Mouse (Mus musculus) lung, adult 2 months (tissue): ENCODE measurements around the gene Ascc2. TPM values are rescaled to one million over a fixed set of nuclear protein-coding genes. Genes with fewer than 3 reads are reported as not detected.

Source experiments
- DNase-seq: peaks from one replicate; pipeline ENCODE4 v3.0.0; 2022
- H3K4me1 ChIP-seq: fragments of 200-500 bp; 2 replicates; pipeline ENCODE4 v1.6.1; 2011; ENCODE audit warnings: low read length; ENCODE audit not compliant: control insufficient read depth, insufficient read depth
- H3K4me3 ChIP-seq: fragments of 200-500 bp; replicated peaks from 2 replicates; pipeline ENCODE3; 2011; ENCODE audit warnings: low read depth, mild to moderate bottlenecking, control low read depth, low read length; ENCODE audit errors: extremely low read depth
- CTCF ChIP-seq: fragments of 200-500 bp; IDR thresholded peaks from 2 replicates; pipeline ENCODE4 v1.5.1; 2011; ENCODE audit warnings: mild to moderate bottlenecking, low read length, control low read depth; ENCODE audit not compliant: insufficient read depth
- POLR2A ChIP-seq: fragments of 200-500 bp; IDR thresholded peaks from 2 replicates; pipeline ENCODE4 v1.6.1; 2011; ENCODE audit warnings: low read depth, mild to moderate bottlenecking, control low read depth, low read length, borderline replicate concordance; ENCODE audit errors: extremely low read depth
- WGBS: fragments of 180-500 bp; shearing (Covaris S2); methylation state at CpG from one replicate; pipeline ENCODE4 v1.1.7; 2018; 5-methylcytosine and 5-hydroxymethylcytosine counted together
- polyA plus RNA-seq: library from polyadenylated mRNA; depleted of rRNA; stranded (reverse); fragments of >200 nt; gene quantifications from 2 replicates; pipeline ENCODE4 v1.2.3, GENCODE M21; 2012

The Ascc2 gene
- polyA plus RNA-seq, 1 experiment: 34.0 TPM

- H3K4me3 ChIP-seq: no peak overlapping the region
- no peaks in the 10 kb centered on the region for H3K4me1 ChIP-seq
- TF ChIP-seq POLR2A: no peak
- TF ChIP-seq CTCF: no peak
- DNase-seq: no peak
Observed at GRCm38 (mm10) chr11:4712822-4713221, 75.3 kb downstream of the Ascc2 start.

- H3K4me3 ChIP-seq: no peak overlapping the region
- no peak for DNase-seq
- no peak for TF ChIP-seq POLR2A
- TF ChIP-seq CTCF: no peak
- no peaks in the 10 kb centered on the region for H3K4me1 ChIP-seq
- WGBS: 66% methylated on average over 4 of the region's 4 CpGs
Observed at GRCm38 (mm10) chr11:4714727-4715126, 77.2 kb downstream of the Ascc2 start.

GRCm38 (mm10) chr11:4715596-4715995 is 78.0 kb downstream of the Ascc2 start:
- Histone ChIP-seq H3K4me1 (no peaks in the 10 kb centered on the region), H3K4me3 (no peak overlapping the region)
- DNase-seq: no peak
- TF ChIP-seq POLR2A (no peak), CTCF (no peak)
- WGBS: 70% methylated on average over 4 of the region's 4 CpGs

- TF ChIP-seq CTCF (no peak), POLR2A (no peak)
- no peak for DNase-seq
- Histone ChIP-seq H3K4me1 (no peaks in the 10 kb centered on the region), H3K4me3 (no peak overlapping the region)
- 91% methylated on average over 5 of the region's 5 CpGs for WGBS
Observed at GRCm38 (mm10) chr11:4716530-4717236, 79.1 kb downstream of the Ascc2 start.

- TF ChIP-seq POLR2A: no peak
- TF ChIP-seq CTCF: no peak
- DNase-seq: no peak
- Histone ChIP-seq H3K4me3 (no peak overlapping the region), H3K4me1 (no peaks in the 10 kb centered on the region)
- 70% methylated on average over 5 of the region's 5 CpGs for WGBS
Observed at GRCm38 (mm10) chr11:4718548-4718947, 81.0 kb downstream of the Ascc2 start.

GRCm38 (mm10) chr11:4719961-4720360 is 82.4 kb downstream of the Ascc2 start:
- H3K4me1 ChIP-seq: no peaks in the 10 kb centered on the region
- no peak for TF ChIP-seq CTCF
- no peak for TF ChIP-seq POLR2A
- DNase-seq: no peak
- H3K4me3 ChIP-seq: no peak overlapping the region
- 89% methylated on average over 9 of the region's 9 CpGs for WGBS

- 72% methylated on average over 11 of the region's 11 CpGs for WGBS
- no peak overlapping the region for H3K4me3 ChIP-seq
- no peak for DNase-seq
- TF ChIP-seq POLR2A (no peak), CTCF (no peak)
- no peaks in the 10 kb centered on the region for H3K4me1 ChIP-seq
Observed at GRCm38 (mm10) chr11:4720393-4720792, 82.8 kb downstream of the Ascc2 start.

GRCm38 (mm10) chr11:4720900-4721580 is 83.5 kb downstream of the Ascc2 start:
- TF ChIP-seq POLR2A (no peak), CTCF (no peak)
- peak; percentile 42 for DNase-seq
- Histone ChIP-seq H3K4me3 (no peak overlapping the region), H3K4me1 (no peaks in the 10 kb centered on the region)
- WGBS: 56% methylated on average over 7 of the region's 7 CpGs

- TF ChIP-seq POLR2A (no peak), CTCF (no peak)
- 83% methylated on average over 8 of the region's 8 CpGs for WGBS
- H3K4me3 ChIP-seq: no peak overlapping the region
- DNase-seq: no peak
- H3K4me1 ChIP-seq: no peaks in the 10 kb centered on the region
Observed at GRCm38 (mm10) chr11:4721728-4722127, 84.2 kb downstream of the Ascc2 start.

- 19% methylated on average over 12 of the region's 12 CpGs for WGBS
- DNase-seq: no peak
- TF ChIP-seq CTCF (no peak), POLR2A (no peak)
- Histone ChIP-seq H3K4me3 (no peak overlapping the region), H3K4me1 (peaks cover 6% of the 10 kb centered on the region)
Observed at GRCm38 (mm10) chr11:4729603-4730002, 92.1 kb downstream of the Ascc2 start.
